Mouse (Mus musculus) hindbrain, embryonic 16.5 days (tissue): ENCODE data around the gene Slc27a4. TPM values are rescaled to one million over a fixed set of nuclear protein-coding genes. Genes with fewer than 3 reads are reported as not detected.

Experiments used
- microRNA-seq: library from miRNA; unstranded; fragments of <30 nt; microRNA quantifications from one replicate; pipeline ENCODE4, GENCODE M21; 2017
- polyA plus RNA-seq: library from polyadenylated mRNA; unstranded; fragments of >200 nt; fragmentation: Nextera tagmentation; extraction: Ambion mirVana; gene quantifications from 2 replicates; pipeline ENCODE4 v1.2.1, GENCODE M21; 2015

Gene Slc27a4
- polyA plus RNA-seq, 1 experiment from 2014 or later, result 45.9 TPM

Small RNA genes within 50 kb of the gene (microRNA-seq; reads per million reads assigned to microRNA genes)
- gene Mir219a-2 (not detected), gene Mir219b (not detected)

Other genes with a start within 250 kb of the Slc27a4 start
- gene Rapgef1, start 182.9 kb upstream of the Slc27a4 start, polyA plus RNA-seq, result 14.8 and 18.6 TPM in 2 replicates
- 0.15 and 0.38 TPM in 2 replicates for gene Gm13420, start 50.9 kb upstream of the Slc27a4 start, polyA plus RNA-seq
- not detected in 2 replicates for gene Gm13547, start 43.3 kb upstream of the Slc27a4 start, polyA plus RNA-seq
- gene Coq4, start 15.1 kb upstream of the Slc27a4 start, polyA plus RNA-seq, result 44.0 and 48.6 TPM in 2 replicates
- 32.5 and 34.2 TPM in 2 replicates for gene Trub2, start 14.1 kb upstream of the Slc27a4 start, polyA plus RNA-seq
- gene Urm1, start 17.4 kb downstream of the Slc27a4 start, polyA plus RNA-seq, result 27.4 and 31.4 TPM in 2 replicates
- 22.6 and 25.8 TPM in 2 replicates for gene Cercam, start 66.5 kb downstream of the Slc27a4 start, polyA plus RNA-seq
- gene Odf2, start 86.6 kb downstream of the Slc27a4 start, polyA plus RNA-seq, result 61.0 and 61.2 TPM in 2 replicates
- 59.6 and 66.0 TPM in 2 replicates for gene Gle1, start 132.8 kb downstream of the Slc27a4 start, polyA plus RNA-seq
- 234 and 268 TPM in 2 replicates for gene Sptan1, start 162.9 kb downstream of the Slc27a4 start, polyA plus RNA-seq
- 76.4 and 78.1 TPM in 2 replicates for gene Wdr34, start 246.2 kb downstream of the Slc27a4 start, polyA plus RNA-seq